Mouse (Mus musculus): ENCODE measurements at regions not wholly inside any gene's neighbourhood (a gene's known extent, or its start where the extent isn't known, plus 50 kb on each side); places are given as distances from the start of the nearest gene placed in this dataset.

GRCm38 (mm10) chr9:61666118-61666517 is 248.2 kb downstream of the Rplp1 start:
- H3K27ac ChIP-seq (replicated peaks): no peak overlapping the region
- no peak for DNase-seq (ENCODE audit: low spot score)
- H3K27me3 ChIP-seq (replicated peaks; ENCODE audit: low read depth, poor library complexity, severe bottlenecking): 0 out of 2 replicates have a peak, but pooled peaks cover 3% of the 10 kb centered on the region
- H3K9me3 ChIP-seq: peaks cover 2% of the 10 kb centered on the region; the same call in 1 of the 2 replicates
- H3K36me3 ChIP-seq (replicated peaks): no peaks in the 10 kb centered on the region
- WGBS: 81% methylated on average over 6 of the region's 6 CpGs
- H3K4me3 ChIP-seq: no peak overlapping the region
- H3K4me1 ChIP-seq: peaks cover 23% of the 10 kb centered on the region

GRCm38 (mm10) chr9:61665254-61665653 is 249.1 kb downstream of the Rplp1 start:
- peaks cover 14% of the 10 kb centered on the region for H3K4me1 ChIP-seq
- H3K27me3 ChIP-seq (replicated peaks; ENCODE audit: low read depth, poor library complexity, severe bottlenecking): 0 out of 2 replicates have a peak, but pooled peaks cover 3% of the 10 kb centered on the region
- WGBS: 92% methylated on average over 5 of the region's 5 CpGs
- no peak for DNase-seq (ENCODE audit: low spot score)
- no peaks in the 10 kb centered on the region for H3K9me3 ChIP-seq
- H3K27ac ChIP-seq (replicated peaks): no peak overlapping the region
- H3K36me3 ChIP-seq (replicated peaks): no peaks in the 10 kb centered on the region
- no peak overlapping the region for H3K4me3 ChIP-seq

- Histone ChIP-seq H3K27me3 (replicated peaks; ENCODE audit: low read depth, poor library complexity, severe bottlenecking) (0 out of 2 replicates have a peak, but pooled peaks cover 3% of the 10 kb centered on the region), H3K4me1 (peaks cover 3% of the 10 kb centered on the region; the same call in 1 of the 2 replicates), H3K36me3 (replicated peaks) (no peaks in the 10 kb centered on the region), H3K27ac (replicated peaks) (no peak overlapping the region), H3K4me3 (no peak overlapping the region), H3K9me3 (no peaks in the 10 kb centered on the region)
- WGBS: 89% methylated on average over 10 of the region's 10 CpGs
- no peak for DNase-seq (ENCODE audit: low spot score)
These were observed 250.2 kb downstream of the Rplp1 start for GRCm38 (mm10) chr9:61664000-61664622.

- no peak overlapping the region for H3K4me3 ChIP-seq
- no peaks in the 10 kb centered on the region for H3K4me1 ChIP-seq
- 69% methylated on average over 12 of the region's 12 CpGs for WGBS
- H3K36me3 ChIP-seq (replicated peaks): no peaks in the 10 kb centered on the region
- H3K9me3 ChIP-seq: no peaks in the 10 kb centered on the region
- H3K27me3 ChIP-seq (replicated peaks; ENCODE audit: low read depth, poor library complexity, severe bottlenecking): 0 out of 2 replicates have a peak, but pooled peaks cover 3% of the 10 kb centered on the region
- no peak for DNase-seq (ENCODE audit: low spot score)
- H3K27ac ChIP-seq (replicated peaks): no peak overlapping the region
These were observed 252.0 kb downstream of the Rplp1 start for GRCm38 (mm10) chr9:61662055-61663028.

- peaks cover 11% of the 10 kb centered on the region for H3K4me1 ChIP-seq
- H3K36me3 ChIP-seq (replicated peaks): no peaks in the 10 kb centered on the region
- DNase-seq (ENCODE audit: low spot score): no peak
- H3K27me3 ChIP-seq (replicated peaks; ENCODE audit: low read depth, poor library complexity, severe bottlenecking): no peaks in the 10 kb centered on the region
- no peak overlapping the region for H3K27ac ChIP-seq (replicated peaks)
- 85% methylated on average over 3 of the region's 3 CpGs for WGBS
- H3K4me3 ChIP-seq: no peak overlapping the region
- H3K9me3 ChIP-seq: no peaks in the 10 kb centered on the region
These were observed 254.2 kb downstream of the Rplp1 start for GRCm38 (mm10) chr9:61660191-61660590.

- H3K4me3 ChIP-seq: no peak overlapping the region
- no peaks in the 10 kb centered on the region for H3K36me3 ChIP-seq (replicated peaks)
- H3K27me3 ChIP-seq (replicated peaks; ENCODE audit: low read depth, poor library complexity, severe bottlenecking): no peaks in the 10 kb centered on the region
- no peak overlapping the region for H3K27ac ChIP-seq (replicated peaks)
- no peaks in the 10 kb centered on the region for H3K9me3 ChIP-seq
- DNase-seq (ENCODE audit: low spot score): no peak
- WGBS: 87% methylated on average over 8 of the region's 8 CpGs
- H3K4me1 ChIP-seq: peaks cover 11% of the 10 kb centered on the region
These were observed 256.3 kb downstream of the Rplp1 start for GRCm38 (mm10) chr9:61657996-61658395.

- no peaks in the 10 kb centered on the region for H3K9me3 ChIP-seq
- no peaks in the 10 kb centered on the region for H3K36me3 ChIP-seq (replicated peaks)
- no peak for DNase-seq (ENCODE audit: low spot score)
- H3K27ac ChIP-seq (replicated peaks): no peak overlapping the region
- peaks cover 11% of the 10 kb centered on the region for H3K4me1 ChIP-seq
- H3K27me3 ChIP-seq (replicated peaks; ENCODE audit: low read depth, poor library complexity, severe bottlenecking): 0 out of 2 replicates have a peak, but pooled peaks cover 5% of the 10 kb centered on the region
- no peak overlapping the region for H3K4me3 ChIP-seq
- 79% methylated on average over 9 of the region's 9 CpGs for WGBS
These were observed 258.8 kb downstream of the Rplp1 start for GRCm38 (mm10) chr9:61655433-61655981.

- Histone ChIP-seq H3K4me3 (no peak overlapping the region), H3K27me3 (replicated peaks; ENCODE audit: low read depth, poor library complexity, severe bottlenecking) (no peaks in the 10 kb centered on the region; the same call in 1 of the 2 replicates), H3K4me1 (peaks cover 49% of the 10 kb centered on the region), H3K36me3 (replicated peaks) (no peaks in the 10 kb centered on the region), H3K9me3 (no peaks in the 10 kb centered on the region), H3K27ac (replicated peaks) (peak overlapping the region; percentile 61; the same call in 1 of the 2 replicates)
- 72% methylated on average over 20 of the region's 20 CpGs for WGBS
- DNase-seq (ENCODE audit: low spot score): peak; percentile 30
These were observed 268.5 kb downstream of the Rplp1 start for GRCm38 (mm10) chr9:61645661-61646425.

- DNase-seq (ENCODE audit: low spot score): no peak
- Histone ChIP-seq H3K4me1 (peaks cover 31% of the 10 kb centered on the region), H3K9me3 (no peaks in the 10 kb centered on the region), H3K36me3 (replicated peaks) (no peaks in the 10 kb centered on the region), H3K27ac (replicated peaks) (no peak overlapping the region), H3K4me3 (no peak overlapping the region), H3K27me3 (replicated peaks; ENCODE audit: low read depth, poor library complexity, severe bottlenecking) (peaks cover 13% of the 10 kb centered on the region)
- WGBS: 93% methylated on average over 3 of the region's 3 CpGs
These were observed 268.6 kb downstream of the Tle3 start for GRCm38 (mm10) chr9:61640739-61641138.

GRCm38 (mm10) chr9:61638908-61639307 is 266.7 kb downstream of the Tle3 start:
- no peaks in the 10 kb centered on the region for H3K36me3 ChIP-seq (replicated peaks)
- no peak overlapping the region for H3K27ac ChIP-seq (replicated peaks)
- no peaks in the 10 kb centered on the region for H3K9me3 ChIP-seq
- no peak overlapping the region for H3K4me3 ChIP-seq
- 88% methylated on average over 11 of the region's 11 CpGs for WGBS
- DNase-seq (ENCODE audit: low spot score): no peak
- peaks cover 17% of the 10 kb centered on the region for H3K27me3 ChIP-seq (replicated peaks; ENCODE audit: low read depth, poor library complexity, severe bottlenecking)
- peaks cover 23% of the 10 kb centered on the region for H3K4me1 ChIP-seq

GRCm38 (mm10) chr9:61633936-61634335 is 261.8 kb downstream of the Tle3 start:
- 75% methylated on average over 9 of the region's 9 CpGs for WGBS
- Histone ChIP-seq H3K27ac (replicated peaks) (no peak overlapping the region), H3K4me1 (peaks cover 3% of the 10 kb centered on the region; the same call in 1 of the 2 replicates), H3K36me3 (replicated peaks) (no peaks in the 10 kb centered on the region), H3K4me3 (no peak overlapping the region), H3K9me3 (no peaks in the 10 kb centered on the region), H3K27me3 (replicated peaks; ENCODE audit: low read depth, poor library complexity, severe bottlenecking) (peaks cover 26% of the 10 kb centered on the region; the same call in 1 of the 2 replicates)
- no peak for DNase-seq (ENCODE audit: low spot score)

GRCm38 (mm10) chr9:61632602-61633001 is 260.4 kb downstream of the Tle3 start:
- Histone ChIP-seq H3K27me3 (replicated peaks; ENCODE audit: low read depth, poor library complexity, severe bottlenecking) (peaks cover 23% of the 10 kb centered on the region; the same call in 1 of the 2 replicates), H3K4me1 (peaks cover 9% of the 10 kb centered on the region), H3K27ac (replicated peaks) (no peak overlapping the region; the same call in 1 of the 2 replicates), H3K9me3 (no peaks in the 10 kb centered on the region), H3K4me3 (no peak overlapping the region), H3K36me3 (replicated peaks) (no peaks in the 10 kb centered on the region)
- 91% methylated on average over 3 of the region's 3 CpGs for WGBS
- no peak for DNase-seq (ENCODE audit: low spot score)
